ENCODE assay signal across 16 mouse cellular contexts in genomic region chr9:123688227-123688626, GRCm38 (mm10). TPM values are rescaled to one million over a fixed set of nuclear protein-coding genes. Genes with fewer than 3 reads are reported as not detected.
"Had no signal": no experiment of that assay in that cellular context is flagged by ENCODE, and none has a peak within 500 bp of the region (broad histone marks: within the 10 kb centered on the region; RNA-seq: fewer than 3 reads in every experiment).

No protein-coding gene starts in this region.

- DNase-seq: liver, postnatal 0 days; lung, adult 2 months; lung, postnatal 14 days; lung, postnatal 36 days; right cerebral cortex, postnatal 14 days; thymus, adult 18-20 months; thymus, postnatal 14 days; thymus, postnatal 36 days had no signal

- H3K36me3 ChIP-seq: lung, embryonic 15.5 days had no signal

- H3K9me3 ChIP-seq: lung, embryonic 15.5 days; midbrain, embryonic 13.5 days; midbrain, embryonic 15.5 days; neural tube, embryonic 12.5 days had no signal

- H3K4me1 ChIP-seq: lung, embryonic 15.5 days; midbrain, embryonic 13.5 days; midbrain, embryonic 15.5 days; neural tube, embryonic 12.5 days had no signal

- H3K4me2 ChIP-seq: lung, embryonic 15.5 days; midbrain, embryonic 11.5 days; midbrain, embryonic 13.5 days; midbrain, embryonic 15.5 days; neural tube, embryonic 12.5 days had no signal

- ATAC-seq: liver, postnatal 0 days; lung, postnatal 0 days; midbrain, embryonic 13.5 days; midbrain, embryonic 15.5 days had no signal

- H3K27me3 ChIP-seq: lung, embryonic 15.5 days; midbrain, embryonic 13.5 days; midbrain, embryonic 15.5 days had no signal

- H3K27ac ChIP-seq: lung, embryonic 15.5 days; macrophage; midbrain, embryonic 13.5 days; midbrain, embryonic 15.5 days; neural tube, embryonic 12.5 days had no signal

- H3K4me3 ChIP-seq: lung, embryonic 15.5 days; midbrain, embryonic 13.5 days; midbrain, embryonic 15.5 days; neural tube, embryonic 12.5 days had no signal

- H3K9ac ChIP-seq: liver, postnatal 0 days; lung, embryonic 15.5 days; midbrain, embryonic 13.5 days; midbrain, embryonic 15.5 days; neural tube, embryonic 12.5 days had no signal

RNA-seq across cellular contexts. Expression of gene Slc6a20a, which starts 9.5 kb away (rescaled TPM):
- total RNA-seq: neutrophil, adult 5-6 weeks had no signal
